Mouse (Mus musculus) heart, adult 2 months (tissue): ENCODE data around the gene Lman1l. TPM values are rescaled to one million over a fixed set of nuclear protein-coding genes. Genes with fewer than 3 reads are reported as not detected.

Source experiments
- DNase-seq, 2 experiments: peaks; one replicate each; pipeline ENCODE4 v3.0.0; 2021
- H3K27ac ChIP-seq: fragments of 200-600 bp; 2 replicates; pipeline ENCODE4 v1.8.1; 2022
- H3K27me3 ChIP-seq: fragments of 200-500 bp; 2 replicates; pipeline ENCODE4 v1.6.1; 2012; ENCODE audit warnings: mild to moderate bottlenecking, low read length, inconsistent platforms, mixed read lengths; ENCODE audit not compliant: control insufficient read depth, insufficient read depth
- H3K36me3 ChIP-seq: fragments of 200-500 bp; 2 replicates; pipeline ENCODE4 v1.6.1; 2012; ENCODE audit warnings: low read length, inconsistent platforms; ENCODE audit not compliant: control insufficient read depth, insufficient read depth
- H3K4me1 ChIP-seq: fragments of 200-500 bp; 2 replicates; pipeline ENCODE4 v1.6.1; 2011; ENCODE audit warnings: low read length; ENCODE audit not compliant: control insufficient read depth, insufficient read depth
- H3K4me3 ChIP-seq: fragments of 200-600 bp; 2 replicates; pipeline ENCODE4 v1.8.1; 2022
- H3K79me2 ChIP-seq: fragments of 200-500 bp; replicated peaks from 2 replicates; pipeline ENCODE4 v1.6.1; 2012; ENCODE audit warnings: mild to moderate bottlenecking, inconsistent platforms, low read length, moderate library complexity, mixed read lengths; ENCODE audit not compliant: control insufficient read depth, insufficient read depth
- H3K9ac ChIP-seq: fragments of 200-500 bp; 2 replicates; pipeline ENCODE4 v1.6.1; 2012; ENCODE audit warnings: low read depth, mild to moderate bottlenecking, control low read depth, inconsistent platforms, low read length, mixed read lengths
- CTCF ChIP-seq: fragments of 200-600 bp; IDR thresholded peaks from 2 replicates; pipeline ENCODE4 v1.8.1; 2022; ENCODE audit warnings: antibody characterized with exemption, mild to moderate bottlenecking, moderate library complexity
- EP300 ChIP-seq: fragments of 200-500 bp; IDR thresholded peaks from 2 replicates; pipeline ENCODE4 v1.6.1; 2011; ENCODE audit warnings: low read depth, low read length, control low read depth; ENCODE audit not compliant: insufficient read depth
- POLR2A ChIP-seq: fragments of 200-500 bp; IDR thresholded peaks from 2 replicates; pipeline ENCODE4 v1.6.1; 2011; ENCODE audit warnings: mild to moderate bottlenecking, low read depth, low read length, control low read depth; ENCODE audit not compliant: insufficient read depth
- WGBS: fragments of 180-500 bp; shearing (Covaris S2); methylation state at CpG from one replicate; pipeline ENCODE4 v1.1.7; 2018; 5-methylcytosine and 5-hydroxymethylcytosine counted together
- intact Hi-C: fragments of 180-260 bp; cut with DNase I; formaldehyde crosslinking; loops from one replicate; pipeline ENCODE4 v1.15.1; 2025
- polyA plus RNA-seq: library from polyadenylated mRNA; depleted of rRNA; stranded (reverse); fragments of >200 nt; gene quantifications from 2 replicates; pipeline ENCODE4 v1.2.3, GENCODE M21; 2012
- total RNA-seq, 2 experiments: library from RNA; stranded (reverse); gene quantifications; 2 replicates each; pipeline ENCODE4 v1.2.3; 2021

Lman1l gene
- total and polyA plus RNA-seq, 3 experiments = 0.20 TPM; not detected in 2

GRCm38 (mm10) chr9:57664616-57665015 lies 44.0 kb upstream of the Lman1l start:
- no peak for TF ChIP-seq CTCF
- TF ChIP-seq POLR2A = no peak
- no peak for TF ChIP-seq EP300
- no peak for DNase-seq
- Histone ChIP-seq H3K36me3 (no peaks in the 10 kb centered on the region), H3K4me3 (no peak overlapping the region), H3K4me1 (peaks cover 8% of the 10 kb centered on the region), H3K9ac (no peak overlapping the region), H3K27me3 (no peaks in the 10 kb centered on the region), H3K79me2 (no peaks in the 10 kb centered on the region), H3K27ac (no peak overlapping the region)
- intact Hi-C loops = loop anchor here (5.0 kb wide), 1 partner anchor 43 kb away; the partner anchor contains the start of gene Edc3
- WGBS = 59% methylated on average over 7 of the region's 7 CpGs

- WGBS = 18% methylated on average over 3 of the region's 3 CpGs
- intact Hi-C loops = no loop called here
These were observed 41.0 kb upstream of the Lman1l start for GRCm38 (mm10) chr9:57661552-57661951.

GRCm38 (mm10) chr9:57660501-57660900 lies 39.9 kb upstream of the Lman1l start:
- no peak overlapping the region for H3K27ac ChIP-seq
- 53% methylated on average over 6 of the region's 6 CpGs for WGBS
- intact Hi-C loops = no loop called here

More at GRCm38 (mm10) chr9:57661552-57661951, 41.0 kb upstream of the Lman1l start:
- H3K36me3 ChIP-seq = no peaks in the 10 kb centered on the region
- H3K27me3 ChIP-seq = no peaks in the 10 kb centered on the region
- no peak overlapping the region for H3K27ac ChIP-seq
- no peak for DNase-seq
- no peak overlapping the region for H3K9ac ChIP-seq
- TF ChIP-seq EP300 (no peak), CTCF (no peak), POLR2A (no peak)
- H3K4me1 ChIP-seq = no peaks in the 10 kb centered on the region
- no peak overlapping the region for H3K4me3 ChIP-seq
- H3K79me2 ChIP-seq = no peaks in the 10 kb centered on the region

GRCm38 (mm10) chr9:57659774-57660173 lies 39.2 kb upstream of the Lman1l start:
- Histone ChIP-seq H3K27me3 (no peaks in the 10 kb centered on the region), H3K36me3 (no peaks in the 10 kb centered on the region), H3K27ac (no peak overlapping the region), H3K4me3 (no peak overlapping the region), H3K4me1 (peaks cover 2% of the 10 kb centered on the region), H3K9ac (no peak overlapping the region), H3K79me2 (no peaks in the 10 kb centered on the region)
- intact Hi-C loops = loop anchor here (1.0 to 10.0 kb wide), 5 partner anchors 85 to 395 kb away; partner anchors contain the start of genes 1700017B05Rik and Cox5a
- TF ChIP-seq POLR2A = no peak
- TF ChIP-seq EP300 = peak; percentile 97; the same call in 1 of the 2 replicates
- TF ChIP-seq CTCF = peak; percentile 90
- DNase-seq = peak; percentile 75 to 78
- 11% methylated on average over 4 of the region's 4 CpGs for WGBS

More at GRCm38 (mm10) chr9:57660501-57660900, 39.9 kb upstream of the Lman1l start:
- Histone ChIP-seq H3K4me3 (no peak overlapping the region), H3K4me1 (peaks cover 2% of the 10 kb centered on the region), H3K36me3 (no peaks in the 10 kb centered on the region), H3K27me3 (no peaks in the 10 kb centered on the region), H3K9ac (no peak overlapping the region), H3K79me2 (no peaks in the 10 kb centered on the region)
- DNase-seq = no peak
- TF ChIP-seq POLR2A = no peak
- no peak for TF ChIP-seq CTCF
- no peak for TF ChIP-seq EP300

GRCm38 (mm10) chr9:57658970-57659369 lies 38.4 kb upstream of the Lman1l start:
- H3K4me1 ChIP-seq = peaks cover 2% of the 10 kb centered on the region
- H3K27me3 ChIP-seq = no peaks in the 10 kb centered on the region
- H3K4me3 ChIP-seq = no peak overlapping the region
- WGBS = 83% methylated on average over 4 of the region's 4 CpGs
- H3K27ac ChIP-seq = no peak overlapping the region
- no peaks in the 10 kb centered on the region for H3K36me3 ChIP-seq
- intact Hi-C loops = loop anchor here (1.0 to 10.0 kb wide), 5 partner anchors 85 to 394 kb away; partner anchors contain the start of genes 1700017B05Rik and Cox5a
- no peaks in the 10 kb centered on the region for H3K79me2 ChIP-seq
- peak; percentile 41; the same call in 1 of the 2 replicates for TF ChIP-seq CTCF
- TF ChIP-seq EP300 = no peak
- TF ChIP-seq POLR2A = no peak
- H3K9ac ChIP-seq = no peak overlapping the region
- no peak for DNase-seq

- no peaks in the 10 kb centered on the region for H3K27me3 ChIP-seq
- DNase-seq = peak in 1 of 2 experiments; percentile 13
- H3K79me2 ChIP-seq = no peaks in the 10 kb centered on the region
- TF ChIP-seq CTCF = 0 out of 2 replicates have a peak, but pooled peaks have one; percentile 10
- no peak for TF ChIP-seq POLR2A
- TF ChIP-seq EP300 = no peak
- 56% methylated on average over 4 of the region's 4 CpGs for WGBS
- no peaks in the 10 kb centered on the region for H3K36me3 ChIP-seq
- H3K27ac ChIP-seq = no peak overlapping the region
- no peak overlapping the region for H3K4me3 ChIP-seq
- no peak overlapping the region for H3K9ac ChIP-seq
- H3K4me1 ChIP-seq = peaks cover 2% of the 10 kb centered on the region
- intact Hi-C loops = loop anchor here (2.0 to 10.0 kb wide), 5 partner anchors 117 to 393 kb away; partner anchors contain the start of genes 1700017B05Rik and Cox5a
These were observed 37.3 kb upstream of the Lman1l start for GRCm38 (mm10) chr9:57657843-57658242.
